Mouse (Mus musculus): ENCODE measurements around the gene Camk1g. TPM values are rescaled to one million over a fixed set of nuclear protein-coding genes. Genes with fewer than 3 reads are reported as not detected.

The Camk1g gene
- polyA plus RNA-seq, 1 experiment from 2014 or later = 0.59 TPM

- no peak for DNase-seq
- no peaks in the 10 kb centered on the region for H3K9me3 ChIP-seq (replicated peaks)
- WGBS (ENCODE audit: insufficient replicate concordance) = 70% methylated on average over 6 of the region's 6 CpGs
Observed at GRCm38 (mm10) chr1:193373906-193374413, 3.9 kb upstream of the Camk1g start.

GRCm38 (mm10) chr1:193369091-193369490 is 1.0 kb downstream of the Camk1g start:
- H3K4me2 ChIP-seq = peak overlapping the region; percentile 19; the same call in 1 of the 2 replicates
- H3K27me3 ChIP-seq = no peaks in the 10 kb centered on the region; the same call in 1 of the 2 replicates
- ATAC-seq (ENCODE audit: low read depth) (no peak), DNase-seq (no peak)
- no peak overlapping the region for H3K4me3 ChIP-seq (replicated peaks)
- no peaks in the 10 kb centered on the region for H3K9me3 ChIP-seq (replicated peaks)
- no peaks in the 10 kb centered on the region for H3K36me3 ChIP-seq
- WGBS (ENCODE audit: insufficient replicate concordance) = 70% methylated on average over 8 of the region's 8 CpGs
- no peak overlapping the region for H3K9ac ChIP-seq
- no peaks in the 10 kb centered on the region for H3K4me1 ChIP-seq (replicated peaks)
- no peak overlapping the region for H3K27ac ChIP-seq

More at GRCm38 (mm10) chr1:193373906-193374413, 3.9 kb upstream of the Camk1g start:
- ATAC-seq (ENCODE audit: low read depth) = no peak
- Histone ChIP-seq H3K36me3 (no peaks in the 10 kb centered on the region), H3K4me3 (replicated peaks) (no peak overlapping the region), H3K27me3 (no peaks in the 10 kb centered on the region), H3K4me2 (no peak overlapping the region), H3K9ac (no peak overlapping the region), H3K27ac (no peak overlapping the region), H3K4me1 (replicated peaks) (no peaks in the 10 kb centered on the region)

- Histone ChIP-seq H3K9ac (no peak overlapping the region), H3K27me3 (no peaks in the 10 kb centered on the region; the same call in 1 of the 2 replicates), H3K27ac (no peak overlapping the region), H3K4me1 (replicated peaks) (no peaks in the 10 kb centered on the region), H3K36me3 (no peaks in the 10 kb centered on the region), H3K9me3 (replicated peaks) (no peaks in the 10 kb centered on the region), H3K4me2 (no peak overlapping the region), H3K4me3 (replicated peaks) (no peak overlapping the region)
- 52% methylated on average over 10 of the region's 10 CpGs for WGBS (ENCODE audit: insufficient replicate concordance)
- DNase-seq = no peak
- no peak for ATAC-seq (ENCODE audit: low read depth)
Observed at GRCm38 (mm10) chr1:193368055-193368454, 2.0 kb downstream of the Camk1g start.

GRCm38 (mm10) chr1:193363801-193364231 is 6.3 kb downstream of the Camk1g start:
- Histone ChIP-seq H3K4me1 (replicated peaks) (no peaks in the 10 kb centered on the region), H3K27me3 (no peaks in the 10 kb centered on the region; the same call in 1 of the 2 replicates), H3K9ac (no peak overlapping the region), H3K4me2 (no peak overlapping the region), H3K27ac (no peak overlapping the region), H3K4me3 (replicated peaks) (no peak overlapping the region), H3K9me3 (replicated peaks) (no peaks in the 10 kb centered on the region), H3K36me3 (no peaks in the 10 kb centered on the region)
- DNase-seq (no peak), ATAC-seq (ENCODE audit: low read depth) (no peak)
- 39% methylated on average over 5 of the region's 5 CpGs for WGBS (ENCODE audit: insufficient replicate concordance)

- no peak for ATAC-seq (ENCODE audit: low read depth)
- Histone ChIP-seq H3K27ac (no peak overlapping the region), H3K4me1 (replicated peaks) (no peaks in the 10 kb centered on the region), H3K9me3 (replicated peaks) (no peaks in the 10 kb centered on the region), H3K9ac (no peak overlapping the region), H3K4me2 (no peak overlapping the region), H3K27me3 (no peaks in the 10 kb centered on the region), H3K36me3 (no peaks in the 10 kb centered on the region), H3K4me3 (replicated peaks) (no peak overlapping the region)
- WGBS (ENCODE audit: insufficient replicate concordance) = 75% methylated on average over 7 of the region's 7 CpGs
- no peak for DNase-seq
Observed at GRCm38 (mm10) chr1:193362078-193362477, 8.0 kb downstream of the Camk1g start.

DNA sequence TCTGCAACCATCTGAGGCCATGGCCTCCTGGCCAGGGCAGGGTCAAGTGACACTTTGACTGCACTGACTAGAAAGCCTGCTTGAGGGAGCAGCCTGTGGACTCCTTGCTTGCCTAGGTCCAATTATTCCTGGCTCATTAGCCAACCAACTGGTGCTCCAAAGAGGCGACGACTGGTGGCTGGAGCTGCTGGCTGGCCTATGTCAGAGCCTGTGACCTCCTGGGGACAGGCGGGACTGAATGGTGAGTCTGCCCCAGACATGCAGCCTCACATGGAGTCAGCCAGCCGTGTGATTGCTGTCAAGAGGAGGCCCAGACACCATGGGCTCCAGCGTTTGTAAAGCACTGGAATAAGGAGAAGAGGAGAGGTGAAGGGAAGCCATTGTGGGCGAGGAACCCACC is 8.9 kb downstream of the Camk1g start:
- ATAC-seq (ENCODE audit: low read depth) = no peak
- H3K27ac ChIP-seq = no peak overlapping the region
- 43% methylated on average over 6 of the region's 6 CpGs for WGBS (ENCODE audit: insufficient replicate concordance)

GRCm38 (mm10) chr1:193359199-193359598 is 10.9 kb downstream of the Camk1g start:
- H3K4me3 ChIP-seq (replicated peaks) = no peak overlapping the region
- no peak overlapping the region for H3K9ac ChIP-seq
- DNase-seq = no peak
- ATAC-seq (ENCODE audit: low read depth) = no peak
- no peaks in the 10 kb centered on the region for H3K27me3 ChIP-seq
- H3K36me3 ChIP-seq = no peaks in the 10 kb centered on the region
- 52% methylated on average over 3 of the region's 3 CpGs for WGBS (ENCODE audit: insufficient replicate concordance)
- no peaks in the 10 kb centered on the region for H3K4me1 ChIP-seq (replicated peaks)
- H3K27ac ChIP-seq = no peak overlapping the region
- H3K9me3 ChIP-seq (replicated peaks) = no peaks in the 10 kb centered on the region
- no peak overlapping the region for H3K4me2 ChIP-seq

More for the DNA sequence above, 8.9 kb downstream of the Camk1g start:
- H3K9ac ChIP-seq = no peak overlapping the region
- H3K9me3 ChIP-seq (replicated peaks) = no peaks in the 10 kb centered on the region
- H3K27me3 ChIP-seq = no peaks in the 10 kb centered on the region
- H3K4me2 ChIP-seq = no peak overlapping the region
- DNase-seq = no peak
- H3K4me1 ChIP-seq (replicated peaks) = no peaks in the 10 kb centered on the region
- H3K36me3 ChIP-seq = no peaks in the 10 kb centered on the region
- H3K4me3 ChIP-seq (replicated peaks) = no peak overlapping the region

DNA sequence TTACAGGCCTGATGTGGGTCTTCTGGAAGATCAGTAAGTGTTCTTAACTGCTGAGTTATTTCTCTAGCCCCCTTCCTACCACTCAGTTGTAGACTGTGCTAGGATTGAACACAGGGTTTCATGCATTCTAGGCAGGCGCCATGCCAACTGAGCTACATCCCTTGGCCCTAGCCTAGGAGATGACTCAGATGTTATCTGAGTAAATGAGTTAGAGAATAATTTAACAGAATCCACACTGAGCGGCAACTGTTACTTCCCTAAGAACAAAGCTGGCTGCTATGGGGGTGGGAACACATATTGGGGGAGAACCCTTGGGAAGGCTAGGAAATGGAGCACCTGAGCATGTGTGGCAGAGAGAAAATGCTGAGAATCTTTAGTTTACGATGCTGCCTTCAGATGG is 18.5 kb downstream of the Camk1g start:
- Histone ChIP-seq H3K9ac (no peak overlapping the region), H3K4me2 (no peak overlapping the region), H3K27me3 (no peaks in the 10 kb centered on the region), H3K4me3 (replicated peaks) (no peak overlapping the region), H3K4me1 (replicated peaks) (no peaks in the 10 kb centered on the region), H3K27ac (no peak overlapping the region), H3K9me3 (replicated peaks) (no peaks in the 10 kb centered on the region), H3K36me3 (no peaks in the 10 kb centered on the region)
- WGBS (ENCODE audit: insufficient replicate concordance) = 64% methylated on average over 3 of the region's 3 CpGs
- ATAC-seq (ENCODE audit: low read depth) (no peak), DNase-seq (no peak)

DNA sequence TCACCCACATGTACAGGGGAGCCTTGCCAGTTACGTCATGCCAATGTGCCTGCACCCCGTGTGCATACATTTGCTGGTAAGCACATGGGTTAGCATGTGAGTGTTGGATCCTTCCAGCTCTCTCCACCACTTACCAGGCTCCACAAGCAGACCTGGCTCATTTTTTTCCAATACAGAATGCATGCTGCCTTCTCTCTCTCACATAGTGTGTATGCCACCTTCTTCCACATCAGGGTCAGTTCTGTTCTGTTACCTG is 19.6 kb downstream of the Camk1g start:
- no peak overlapping the region for H3K4me2 ChIP-seq
- no peak overlapping the region for H3K27ac ChIP-seq
- no peak overlapping the region for H3K9ac ChIP-seq
- H3K4me3 ChIP-seq (replicated peaks) = no peak overlapping the region
- DNase-seq (no peak), ATAC-seq (ENCODE audit: low read depth) (no peak)
- H3K36me3 ChIP-seq = no peaks in the 10 kb centered on the region
- no peaks in the 10 kb centered on the region for H3K4me1 ChIP-seq (replicated peaks)
- no peaks in the 10 kb centered on the region for H3K27me3 ChIP-seq
- H3K9me3 ChIP-seq (replicated peaks) = no peaks in the 10 kb centered on the region
- 81% methylated on average over 2 of the region's 2 CpGs for WGBS (ENCODE audit: insufficient replicate concordance)

GRCm38 (mm10) chr1:193349702-193350545 is 20.2 kb downstream of the Camk1g start:
- Histone ChIP-seq H3K4me2 (no peak overlapping the region), H3K4me3 (replicated peaks) (no peak overlapping the region), H3K27ac (no peak overlapping the region), H3K27me3 (no peaks in the 10 kb centered on the region), H3K36me3 (no peaks in the 10 kb centered on the region), H3K4me1 (replicated peaks) (no peaks in the 10 kb centered on the region), H3K9ac (no peak overlapping the region), H3K9me3 (replicated peaks) (no peaks in the 10 kb centered on the region)
- WGBS (ENCODE audit: insufficient replicate concordance) = 61% methylated on average over 10 of the region's 10 CpGs
- DNase-seq (no peak), ATAC-seq (ENCODE audit: low read depth) (no peak)

DNA sequence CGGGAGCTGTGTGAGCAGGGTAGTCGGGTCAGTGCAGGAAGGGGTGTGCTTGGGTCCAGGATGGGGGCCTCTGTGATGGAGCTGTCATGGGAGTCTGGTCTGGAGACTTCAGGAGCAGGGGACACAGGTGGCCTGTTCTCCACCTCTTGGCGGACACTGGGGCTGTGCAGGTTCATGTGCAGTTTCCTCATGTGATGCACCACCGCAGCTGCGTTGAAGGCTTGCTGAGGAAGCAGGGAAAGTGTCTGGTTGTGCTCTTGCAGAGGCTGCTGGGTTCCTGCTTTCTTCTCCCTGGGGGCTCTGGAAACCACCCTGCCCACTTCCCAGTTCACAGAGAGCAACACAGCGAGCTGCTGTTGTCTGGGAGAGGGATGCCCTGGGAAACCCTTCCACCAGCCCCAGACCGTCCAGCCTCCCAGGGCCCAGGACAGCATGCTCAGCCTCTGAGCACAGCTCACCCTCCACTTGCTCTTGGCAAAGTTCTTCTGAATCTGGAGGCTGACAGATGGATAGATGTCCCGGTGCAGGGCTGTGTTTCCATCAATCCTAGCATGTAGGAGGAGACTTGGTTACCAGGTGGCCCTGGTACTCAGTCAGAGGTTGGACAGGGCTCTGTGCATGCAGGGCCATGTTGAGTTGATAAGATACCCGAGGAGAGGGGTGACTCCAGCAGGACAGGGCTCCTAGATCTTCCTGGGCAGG is 21.7 kb downstream of the Camk1g start:
- H3K9me3 ChIP-seq (replicated peaks) = no peaks in the 10 kb centered on the region
- no peak for ATAC-seq (ENCODE audit: low read depth)
- H3K4me3 ChIP-seq (replicated peaks) = no peak overlapping the region
- H3K27me3 ChIP-seq = no peaks in the 10 kb centered on the region
- no peak overlapping the region for H3K4me2 ChIP-seq
- no peak for DNase-seq
- H3K36me3 ChIP-seq = no peaks in the 10 kb centered on the region
- H3K27ac ChIP-seq = no peak overlapping the region
- H3K9ac ChIP-seq = no peak overlapping the region
- 62% methylated on average over 9 of the region's 9 CpGs for WGBS (ENCODE audit: insufficient replicate concordance)
- no peaks in the 10 kb centered on the region for H3K4me1 ChIP-seq (replicated peaks)

All from liver, embryonic 13.5 days (tissue).